Mouse (Mus musculus) skeletal muscle tissue, postnatal 0 days (tissue): ENCODE data around the gene Abca2. TPM values are rescaled to one million over a fixed set of nuclear protein-coding genes. Genes with fewer than 3 reads are reported as not detected.

Source experiments
- microRNA-seq, 2 experiments: library from miRNA; unstranded; fragments of <30 nt; microRNA quantifications; one replicate each; pipeline ENCODE4; 2016
- polyA plus RNA-seq: library from polyadenylated mRNA; unstranded; fragments of >200 nt; fragmentation: Nextera tagmentation; extraction: Ambion mirVana; gene quantifications from 2 replicates; pipeline ENCODE4 v1.2.1, GENCODE M21; 2015

The Abca2 gene
- 1.2 and 1.6 TPM in 2 replicates for polyA plus RNA-seq

DNA sequence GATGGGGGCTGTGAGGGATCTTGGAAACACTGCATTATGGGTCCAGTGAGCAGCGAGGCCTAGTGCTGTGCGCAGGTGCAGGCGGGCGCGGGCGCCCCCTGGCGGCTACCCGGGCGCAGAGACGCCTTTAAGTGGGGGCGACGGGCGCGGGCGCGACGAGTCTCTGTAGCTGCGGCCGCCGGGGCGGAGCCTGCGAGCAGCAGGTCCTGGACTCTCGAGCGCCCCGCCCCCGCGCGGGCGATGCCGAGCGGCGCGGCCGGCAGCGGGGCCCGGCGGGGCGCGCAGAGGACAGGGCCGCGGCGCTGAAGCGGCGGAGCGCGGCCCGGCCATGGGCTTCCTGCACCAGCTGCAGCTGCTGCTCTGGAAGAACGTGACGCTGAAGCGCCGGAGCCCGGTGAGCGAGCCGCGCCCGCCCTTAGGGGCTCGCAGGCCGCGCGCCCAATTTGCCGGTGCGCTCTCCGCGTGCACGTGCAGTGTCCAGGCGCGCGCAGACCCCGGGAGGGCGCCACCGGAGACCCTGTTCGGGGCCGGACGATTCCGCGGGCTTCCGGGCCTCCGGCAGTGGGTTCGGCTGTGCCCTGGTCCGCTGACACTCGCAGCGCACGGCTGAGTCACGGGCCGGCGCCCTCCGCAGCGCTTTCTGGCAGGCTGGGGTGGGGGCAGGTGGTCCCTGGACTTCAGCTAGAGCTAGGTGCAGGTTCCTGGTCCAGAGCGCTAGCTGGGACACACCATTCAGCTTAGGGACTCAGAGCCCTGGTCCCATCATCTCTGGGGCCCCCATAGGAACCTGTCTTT lies at the start of gene Abca2:
Gene Abca2, plus strand, starts transcription at position 262 of the 795 bp plus-strand sequence.

DNA sequence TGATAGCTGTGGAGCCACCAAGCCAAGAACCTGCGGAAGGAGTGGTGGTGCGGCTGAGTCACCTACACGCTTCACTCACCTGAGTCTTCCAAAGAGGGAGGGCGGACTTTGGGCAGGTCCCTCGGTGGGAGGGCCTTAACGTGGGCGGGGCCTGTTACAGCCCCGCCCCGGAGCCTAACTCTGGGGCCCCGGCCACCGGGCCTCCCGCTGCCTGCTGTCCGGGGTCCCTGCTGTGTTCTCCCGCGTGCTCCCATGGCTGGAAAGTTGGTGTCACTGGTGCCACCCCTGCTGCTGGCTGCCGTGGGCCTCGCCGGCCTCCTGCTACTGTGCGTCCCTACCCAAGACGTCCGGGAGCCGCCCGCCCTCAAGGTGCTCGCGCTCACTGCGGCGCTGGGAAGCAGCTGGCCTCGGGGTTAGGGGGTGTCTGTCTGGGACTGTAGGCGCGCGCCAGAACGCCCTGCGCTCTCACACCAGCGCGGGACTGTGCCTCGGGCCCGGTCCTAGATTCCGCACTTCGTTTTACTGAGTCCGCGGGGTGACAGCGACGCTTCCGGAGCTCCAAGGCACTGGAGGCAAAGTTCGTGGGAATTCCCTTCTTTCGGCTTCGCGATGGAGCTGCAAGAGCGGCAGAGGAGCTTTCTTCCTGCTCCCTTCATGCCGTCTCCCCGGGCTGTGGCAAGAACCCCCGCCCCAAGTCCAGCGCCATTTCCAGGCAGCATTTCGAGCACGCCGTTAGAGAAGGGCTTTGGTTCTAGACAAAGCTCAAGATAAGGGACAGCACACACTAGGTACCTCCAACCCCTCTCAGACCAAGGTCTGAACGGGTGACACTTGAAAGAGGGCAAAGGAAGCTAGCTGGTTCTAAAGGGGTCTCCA lies 32.5 kb upstream of the Abca2 start, which contains the start of gene Entpd2:
Gene Entpd2, plus strand, starts transcription at position 154 of the 876 bp plus-strand sequence.

DNA sequence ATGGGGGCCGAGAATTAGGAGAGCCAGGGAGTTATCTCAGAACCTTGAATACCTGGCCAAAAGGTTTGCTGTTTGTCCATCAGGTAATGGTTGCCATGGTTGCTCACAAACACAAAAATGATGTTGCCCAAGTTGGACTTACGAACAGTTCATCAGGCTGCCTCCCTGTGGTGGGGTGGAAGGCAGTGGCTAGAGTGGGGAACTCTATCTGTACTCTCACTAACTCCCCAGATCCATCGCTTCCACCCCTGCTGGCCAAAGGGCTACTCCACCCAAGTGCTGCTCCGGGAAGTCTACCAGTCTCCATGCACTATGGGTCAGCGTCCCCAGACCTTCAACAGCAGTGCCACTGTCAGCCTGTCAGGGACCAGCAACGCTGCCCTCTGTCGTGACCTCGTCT lies 29.5 kb upstream of the Abca2 start, which contains the start of gene Npdc1:
Gene Npdc1, plus strand, starts transcription at position 301 of the 400 bp plus-strand sequence.

DNA sequence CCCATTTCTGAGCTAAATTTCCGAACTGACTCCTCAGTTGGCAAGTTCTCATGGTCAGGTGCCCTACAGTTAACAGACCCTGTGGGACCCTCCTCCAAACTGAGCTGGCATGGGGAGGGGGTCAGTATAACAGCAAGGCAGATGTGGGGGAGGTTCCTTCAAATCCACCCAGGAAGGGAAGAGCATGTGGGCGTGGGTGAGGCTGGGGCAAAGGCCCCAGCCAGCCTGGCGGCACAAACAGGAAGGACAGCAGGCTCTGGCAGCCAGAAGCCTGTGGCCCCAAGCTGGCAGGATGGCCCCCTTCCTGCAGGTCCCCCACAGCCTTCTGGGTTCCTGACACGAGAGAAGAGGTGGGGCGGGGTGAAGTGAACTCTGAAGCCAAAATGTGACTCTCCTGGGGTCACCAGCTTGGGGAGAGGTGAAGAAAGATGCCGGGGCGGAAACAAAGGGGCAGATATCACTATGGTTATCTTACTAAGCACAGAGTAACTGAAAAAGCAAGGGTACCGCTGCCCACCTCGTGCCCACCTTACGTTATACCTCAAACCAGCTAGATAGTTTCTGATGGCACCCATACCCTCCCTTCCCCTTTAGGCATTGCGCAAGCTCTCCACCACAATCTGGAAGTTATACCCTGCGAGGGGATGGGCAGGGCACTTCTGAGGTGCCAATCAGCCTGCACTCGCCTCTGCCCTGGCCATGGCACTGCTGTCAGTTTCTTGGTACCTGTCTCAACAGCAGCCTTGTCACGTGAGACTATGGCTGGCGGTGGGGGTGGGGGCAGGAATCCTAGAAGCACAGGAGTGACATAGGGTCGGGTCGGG lies 5.7 kb upstream of the Abca2 start, which contains the start of gene Fut7:
Gene Fut7, plus strand, starts transcription at position 681 of the 824 bp plus-strand sequence.

DNA sequence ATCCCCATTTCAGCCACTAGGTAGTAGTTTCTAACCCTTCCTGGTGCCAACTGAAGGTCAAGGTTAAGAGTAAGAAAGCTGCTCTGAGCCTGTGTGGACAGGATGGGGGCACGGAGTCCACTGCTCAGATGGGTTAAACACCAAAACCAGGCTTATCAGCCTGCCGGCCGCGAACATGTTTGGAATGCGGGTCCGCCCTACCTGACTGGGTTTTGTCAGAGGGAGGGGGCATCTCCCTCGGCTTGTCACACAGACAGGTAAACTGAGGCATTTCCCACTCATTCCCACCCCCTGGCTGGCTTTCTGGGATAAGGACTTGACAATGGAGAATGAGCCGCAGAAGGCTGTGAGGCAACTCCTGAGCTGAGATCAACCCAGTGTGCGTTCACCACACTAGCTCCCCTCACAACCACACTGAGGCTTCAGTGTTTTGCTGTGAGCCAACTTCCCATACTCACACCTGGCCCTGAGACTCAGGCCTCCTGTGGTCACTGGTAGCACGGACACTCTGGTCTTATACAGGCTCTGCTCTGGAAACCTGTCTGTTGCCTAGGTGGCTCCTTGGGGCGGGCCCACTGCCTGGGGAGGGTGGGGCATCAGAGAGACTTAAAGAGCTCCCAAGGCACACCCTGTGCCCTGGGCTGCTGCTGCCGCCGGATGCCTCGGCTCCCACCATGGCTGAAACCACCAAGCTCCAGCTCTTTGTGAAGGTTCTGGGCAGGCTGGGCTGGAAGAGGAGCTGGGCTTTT lies 27.9 kb downstream of the Abca2 start, which contains the start of gene Clic3:
Gene Clic3, plus strand, starts transcription at position 634 of the 749 bp plus-strand sequence.

DNA sequence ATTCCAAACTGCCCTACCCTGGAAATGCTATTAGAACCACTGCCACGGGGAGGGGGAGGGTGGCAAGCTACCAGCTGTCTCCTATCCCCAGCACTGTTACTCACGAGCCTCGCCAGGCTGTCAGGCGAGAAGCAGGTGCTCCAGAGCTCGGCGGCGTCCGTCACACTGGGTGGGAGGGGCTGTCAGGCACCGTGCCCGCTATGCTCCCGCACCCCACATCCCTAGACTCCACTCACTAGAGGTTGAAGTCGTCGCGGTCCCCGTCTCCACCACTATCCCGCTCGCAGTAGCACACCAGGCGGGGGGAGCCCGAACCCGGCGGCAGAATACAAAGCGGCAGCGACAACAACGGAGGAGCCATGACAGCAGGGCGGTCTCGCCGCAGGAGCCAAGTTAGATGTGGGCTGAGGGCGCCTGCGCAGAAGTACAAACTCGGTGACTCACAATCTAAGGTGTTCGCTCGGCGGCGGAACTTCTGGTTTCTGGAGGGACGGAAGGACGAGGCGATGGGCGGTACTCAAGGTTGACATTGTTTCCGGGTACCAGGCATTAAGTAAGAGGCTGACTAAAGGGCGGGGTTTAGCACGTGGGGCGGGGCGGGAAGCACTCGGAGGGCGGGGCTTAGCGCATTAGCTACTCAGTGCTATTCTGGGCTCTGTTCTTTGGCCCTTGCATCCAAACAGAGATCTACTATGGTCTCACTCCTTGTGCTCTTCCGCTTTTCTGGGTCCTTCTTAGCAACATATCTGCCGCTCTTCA lies 32.2 kb downstream of the Abca2 start, which contains the start of gene Paxx:
Gene Paxx, minus strand, starts transcription at position 544 of the 759 bp plus-strand sequence.

DNA sequence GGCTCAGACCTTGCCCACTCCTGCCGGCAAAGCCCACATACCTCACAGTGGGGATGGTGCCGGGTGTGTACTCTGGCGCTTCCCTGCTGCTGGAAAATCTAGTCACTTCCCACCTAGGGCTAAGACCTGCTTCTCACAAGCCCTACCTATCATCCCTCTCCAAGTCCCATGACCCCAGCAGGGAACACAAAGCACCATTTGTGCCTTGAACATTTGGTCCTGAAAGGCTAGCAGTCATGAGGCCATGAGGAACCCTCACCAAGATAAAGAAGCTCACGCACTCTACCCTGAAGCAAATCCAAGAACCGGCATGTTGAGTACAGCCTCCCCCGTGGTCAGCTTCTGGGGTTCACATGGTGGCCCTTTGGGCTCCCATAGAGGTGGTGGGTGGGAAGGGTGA lies 41.5 kb downstream of the Abca2 start, which contains the start of gene Ptgds:
Gene Ptgds, minus strand, starts transcription at position 78 of the 400 bp plus-strand sequence.

DNA sequence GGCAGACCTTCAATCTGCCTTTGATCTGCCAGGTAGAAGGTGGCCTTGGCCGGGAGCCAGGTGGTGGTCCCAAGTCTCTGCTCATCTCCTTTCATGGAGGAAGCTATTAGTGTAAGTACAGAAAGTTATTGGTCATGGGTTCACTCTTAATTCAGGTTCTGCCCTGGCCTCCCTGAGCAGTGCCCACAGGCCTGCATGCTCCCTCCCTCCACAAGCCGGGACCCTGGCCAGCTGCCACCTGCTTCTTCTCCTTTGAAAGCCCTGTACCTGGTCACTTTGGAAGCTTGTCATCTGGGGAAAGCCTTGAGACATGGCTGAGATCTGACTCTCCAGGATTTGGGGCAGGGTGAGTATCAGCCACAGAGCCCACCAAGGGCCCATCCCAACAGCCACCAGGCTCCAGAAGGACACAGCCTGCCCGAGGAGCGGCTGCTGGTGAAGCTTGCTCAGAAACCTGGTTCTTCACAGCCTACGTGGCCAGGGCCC lies 65.0 kb downstream of the Abca2 start, which contains the start of gene Lcn12:
Gene Lcn12, minus strand, starts transcription at position 436 of the 486 bp plus-strand sequence.

Small RNA genes lying within 50 kb of the gene (microRNA-seq; reads per million reads assigned to microRNA genes)
- gene Mir3087 = 0.30 to 0.64 reads per million in 2 experiments

Other genes starting within 250 kb of the Abca2 start
- 9.5 and 13.8 TPM in 2 replicates for gene Nrarp, start 247.9 kb upstream of the Abca2 start, polyA plus RNA-seq
- gene Tor4a, start 231.8 kb upstream of the Abca2 start, polyA plus RNA-seq = 2.5 and 3.6 TPM in 2 replicates
- 42.2 and 43.2 TPM in 2 replicates for gene Nelfb, start 217.2 kb upstream of the Abca2 start, polyA plus RNA-seq
- gene Stpg3, start 214.1 kb upstream of the Abca2 start, polyA plus RNA-seq = not detected in 2 replicates
- gene Fam166a, start 210.0 kb upstream of the Abca2 start, polyA plus RNA-seq = 0.19 TPM in 1 of 2 replicates, not detected in the other
- 141 and 191 TPM in 2 replicates for gene Tubb4b, start 204.0 kb upstream of the Abca2 start, polyA plus RNA-seq
- gene Slc34a3, start 194.3 kb upstream of the Abca2 start, polyA plus RNA-seq = not detected in 2 replicates
- not detected in 2 replicates for gene Rnf224, start 191.9 kb upstream of the Abca2 start, polyA plus RNA-seq
- 0.50 and 1.5 TPM in 2 replicates for gene Rnf208, start 186.4 kb upstream of the Abca2 start, polyA plus RNA-seq
- 8.6 TPM in 1 of 2 replicates, not detected in the other for gene Cysrt1, start 186.3 kb upstream of the Abca2 start, polyA plus RNA-seq
- 1.2 and 2.0 TPM in 2 replicates for gene AL732309.1, start 181.8 kb upstream of the Abca2 start, polyA plus RNA-seq
- gene Tmem203, start 173.3 kb upstream of the Abca2 start, polyA plus RNA-seq = 27.2 and 29.6 TPM in 2 replicates
- 3.0 and 3.9 TPM in 2 replicates for gene Tprn, start 166.1 kb upstream of the Abca2 start, polyA plus RNA-seq
- gene Ssna1, start 156.3 kb upstream of the Abca2 start, polyA plus RNA-seq = 102 and 122 TPM in 2 replicates
- gene Anapc2, start 156.2 kb upstream of the Abca2 start, polyA plus RNA-seq = 51.7 and 54.8 TPM in 2 replicates
- gene Tmem210, start 140.6 kb upstream of the Abca2 start, polyA plus RNA-seq = not detected in 2 replicates
- gene Lrrc26, start 138.8 kb upstream of the Abca2 start, polyA plus RNA-seq = 0.12 and 0.15 TPM in 2 replicates
- not detected in 2 replicates for gene Grin1, start 109.5 kb upstream of the Abca2 start, polyA plus RNA-seq
- gene Man1b1, start 96.4 kb upstream of the Abca2 start, polyA plus RNA-seq = 29.6 and 33.0 TPM in 2 replicates
- gene Dpp7, start 72.3 kb upstream of the Abca2 start, polyA plus RNA-seq = 8.7 and 10.9 TPM in 2 replicates
- gene Uap1l1, start 63.0 kb upstream of the Abca2 start, polyA plus RNA-seq = 12.4 and 16.8 TPM in 2 replicates
- 5.8 and 6.4 TPM in 2 replicates for gene Sapcd2, start 56.4 kb upstream of the Abca2 start, polyA plus RNA-seq
- gene Entpd2, start 32.8 kb upstream of the Abca2 start, polyA plus RNA-seq = 30.8 and 32.7 TPM in 2 replicates
- 19.3 and 28.5 TPM in 2 replicates for gene Npdc1, start 29.4 kb upstream of the Abca2 start, polyA plus RNA-seq
- 0.06 TPM in 1 of 2 replicates, not detected in the other for gene Fut7, start 5.4 kb upstream of the Abca2 start, polyA plus RNA-seq
- gene Clic3, start 28.1 kb downstream of the Abca2 start, polyA plus RNA-seq = 1.0 and 6.2 TPM in 2 replicates
- gene Paxx, start 32.4 kb downstream of the Abca2 start, polyA plus RNA-seq = 56.6 and 62.1 TPM in 2 replicates
- gene Ptgds, start 41.3 kb downstream of the Abca2 start, polyA plus RNA-seq = 11.8 and 13.3 TPM in 2 replicates
- gene Lcn12, start 65.2 kb downstream of the Abca2 start, polyA plus RNA-seq = not detected in 2 replicates
- 56.1 and 56.8 TPM in 2 replicates for gene Fbxw5, start 72.0 kb downstream of the Abca2 start, polyA plus RNA-seq
- gene C8g, start 73.0 kb downstream of the Abca2 start, polyA plus RNA-seq = 2.9 and 4.1 TPM in 2 replicates
- gene Traf2, start 118.2 kb downstream of the Abca2 start, polyA plus RNA-seq = 13.9 and 15.5 TPM in 2 replicates
- gene Edf1, start 129.1 kb downstream of the Abca2 start, polyA plus RNA-seq = 314 and 359 TPM in 2 replicates
- gene Mamdc4, start 146.1 kb downstream of the Abca2 start, polyA plus RNA-seq = 0.45 and 0.50 TPM in 2 replicates
- gene Phpt1, start 146.5 kb downstream of the Abca2 start, polyA plus RNA-seq = 93.0 and 102 TPM in 2 replicates
- gene Ajm1, start 153.1 kb downstream of the Abca2 start, polyA plus RNA-seq = 0.18 TPM in 1 of 2 replicates, not detected in the other
- gene Rabl6, start 179.8 kb downstream of the Abca2 start, polyA plus RNA-seq = 37.7 TPM in 2 replicates
- gene Ccdc183, start 189.0 kb downstream of the Abca2 start, polyA plus RNA-seq = 0.35 and 0.42 TPM in 2 replicates
- gene Tmem141, start 193.3 kb downstream of the Abca2 start, polyA plus RNA-seq = 22.0 and 25.0 TPM in 2 replicates
- 12.6 and 21.8 TPM in 2 replicates for gene Fcna, start 199.3 kb downstream of the Abca2 start, polyA plus RNA-seq
- gene Lcn8, start 224.4 kb downstream of the Abca2 start, polyA plus RNA-seq = not detected in 2 replicates
- gene Lcn5, start 229.2 kb downstream of the Abca2 start, polyA plus RNA-seq = not detected in 2 replicates
- gene Lcn6, start 248.1 kb downstream of the Abca2 start, polyA plus RNA-seq = not detected in 2 replicates